Mouse (Mus musculus): ENCODE measurements around the gene Pkp4.

- no peak for TF ChIP-seq CTCF (IDR thresholded peaks at IDR 0.05; ENCODE audit: low read depth, low read length)
- no peak for TF ChIP-seq POLR2A (IDR thresholded peaks at IDR 0.05; ENCODE audit: extremely low read depth, insufficient read depth, low read length)
Measured at GRCm38 (mm10) chr2:59227508-59228263, 67.0 kb downstream of the Pkp4 start.

Data from liver, adult 2 months (tissue).